Mouse (Mus musculus): Measurements from ENCODE around the gene Bicc1.

Bicc1 gene

GRCm38 (mm10) chr10:71123974-71124373, 35.5 kb downstream of the Bicc1 start:
- no peak for DNase-seq (ENCODE audit: extremely low read depth, insufficient read length, low spot score)

GRCm38 (mm10) chr10:71123395-71123794, 36.1 kb downstream of the Bicc1 start:
- no peak for DNase-seq (ENCODE audit: extremely low read depth, insufficient read length, low spot score)

- no peak for DNase-seq (ENCODE audit: extremely low read depth, insufficient read length, low spot score)
These were observed 37.0 kb downstream of the Bicc1 start for GRCm38 (mm10) chr10:71122480-71122879.

GRCm38 (mm10) chr10:71120769-71121165, 38.7 kb downstream of the Bicc1 start:
- DNase-seq (ENCODE audit: extremely low read depth, insufficient read length, low spot score): no peak

- DNase-seq (ENCODE audit: extremely low read depth, insufficient read length, low spot score): no peak
These were observed 39.3 kb downstream of the Bicc1 start for GRCm38 (mm10) chr10:71120121-71120768.

- DNase-seq (ENCODE audit: extremely low read depth, insufficient read length, low spot score): no peak
These were observed 40.2 kb downstream of the Bicc1 start for GRCm38 (mm10) chr10:71119120-71119847.

GRCm38 (mm10) chr10:71117766-71118165, 41.7 kb downstream of the Bicc1 start:
- no peak for DNase-seq (ENCODE audit: extremely low read depth, insufficient read length, low spot score)

DNA sequence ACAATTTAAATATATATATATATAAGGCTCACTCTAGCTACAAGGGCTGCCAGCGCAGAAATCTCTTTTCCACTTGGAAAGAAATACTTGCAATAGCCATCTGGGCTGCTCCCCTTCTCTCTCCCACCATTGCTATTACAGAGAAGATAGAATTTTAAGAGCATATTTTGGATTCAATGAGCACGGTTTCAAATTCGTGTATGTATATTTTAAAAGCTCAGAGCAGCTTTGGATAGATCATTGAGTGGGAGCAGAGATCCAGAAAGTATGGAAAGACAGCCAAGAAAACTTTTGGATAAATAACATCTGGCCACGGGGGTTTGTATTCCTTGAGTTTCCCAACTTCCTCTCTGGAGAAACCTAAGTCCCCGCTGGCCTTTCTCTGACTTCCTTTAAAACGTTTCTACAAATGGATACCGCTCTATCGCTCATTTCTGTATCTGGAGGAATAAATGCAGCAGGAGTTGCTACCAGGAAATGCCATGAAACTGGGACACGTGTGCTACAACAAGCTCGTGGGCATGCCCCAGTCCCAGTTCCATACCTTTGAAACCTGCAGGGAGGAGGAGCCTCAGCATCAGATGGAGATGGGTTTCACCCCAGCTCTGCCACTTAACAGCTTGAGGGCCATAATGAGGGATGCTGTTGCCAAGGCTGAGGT, 45.1 kb downstream of the Bicc1 start:
- DNase-seq (ENCODE audit: extremely low read depth, insufficient read length, low spot score): no peak

DNA sequence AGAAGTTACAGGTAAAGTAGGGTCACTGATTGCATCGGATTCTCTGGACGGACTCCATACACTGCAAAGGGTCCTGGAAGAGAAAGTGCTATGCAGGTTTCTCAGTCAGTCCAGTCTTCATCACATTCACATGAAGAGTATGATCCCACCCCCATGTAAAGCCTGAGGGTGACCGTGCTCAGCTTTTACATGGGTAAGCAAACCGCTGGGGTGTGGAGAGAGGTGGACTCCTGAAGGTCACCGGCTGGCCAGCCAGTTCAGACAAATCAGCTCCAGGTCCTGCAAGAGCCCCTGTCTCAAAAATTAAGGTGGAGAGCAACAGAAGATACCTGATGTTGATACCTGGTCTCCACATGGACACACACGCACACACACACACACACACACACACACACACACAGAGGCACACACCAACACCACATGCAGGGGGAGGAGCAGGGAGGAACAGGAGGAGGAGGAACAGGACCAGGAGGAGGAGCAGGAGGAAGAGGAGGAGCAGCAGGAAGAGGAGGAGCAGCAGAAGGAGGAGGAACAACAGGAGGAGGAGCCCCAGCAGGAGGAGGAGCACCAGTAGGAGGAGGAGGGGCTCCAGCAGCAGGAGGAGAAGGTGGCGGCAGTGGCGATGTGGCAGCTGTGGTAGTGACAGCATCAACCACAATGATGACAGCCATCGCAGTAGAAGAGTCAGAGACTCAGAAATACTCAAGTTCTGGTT, 52.9 kb downstream of the Bicc1 start:
- no peak for DNase-seq (ENCODE audit: extremely low read depth, insufficient read length, low spot score)

DNA sequence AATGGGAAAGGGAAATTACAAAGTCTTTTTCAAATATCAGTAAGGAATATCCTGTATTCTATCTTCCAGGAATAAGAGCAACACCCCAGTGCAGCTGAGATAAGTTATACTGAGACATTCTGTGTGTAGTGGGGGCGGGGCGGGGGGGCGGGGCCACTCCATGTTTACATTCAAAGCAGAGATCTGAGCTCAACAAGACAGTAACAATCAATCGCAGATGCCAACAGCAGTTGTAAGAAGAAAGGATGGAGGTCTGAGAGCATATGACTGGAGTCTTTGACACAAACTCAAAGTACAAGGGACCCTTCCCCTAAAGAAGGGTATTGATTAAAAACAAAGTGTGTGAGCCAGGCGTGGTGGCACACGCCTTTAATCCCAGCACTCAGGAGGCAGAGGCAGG, 54.7 kb downstream of the Bicc1 start:
- DNase-seq (ENCODE audit: extremely low read depth, insufficient read length, low spot score): no peak

- DNase-seq (ENCODE audit: extremely low read depth, insufficient read length, low spot score): no peak
These were observed 58.5 kb downstream of the Bicc1 start for GRCm38 (mm10) chr10:71100815-71101499.

DNA sequence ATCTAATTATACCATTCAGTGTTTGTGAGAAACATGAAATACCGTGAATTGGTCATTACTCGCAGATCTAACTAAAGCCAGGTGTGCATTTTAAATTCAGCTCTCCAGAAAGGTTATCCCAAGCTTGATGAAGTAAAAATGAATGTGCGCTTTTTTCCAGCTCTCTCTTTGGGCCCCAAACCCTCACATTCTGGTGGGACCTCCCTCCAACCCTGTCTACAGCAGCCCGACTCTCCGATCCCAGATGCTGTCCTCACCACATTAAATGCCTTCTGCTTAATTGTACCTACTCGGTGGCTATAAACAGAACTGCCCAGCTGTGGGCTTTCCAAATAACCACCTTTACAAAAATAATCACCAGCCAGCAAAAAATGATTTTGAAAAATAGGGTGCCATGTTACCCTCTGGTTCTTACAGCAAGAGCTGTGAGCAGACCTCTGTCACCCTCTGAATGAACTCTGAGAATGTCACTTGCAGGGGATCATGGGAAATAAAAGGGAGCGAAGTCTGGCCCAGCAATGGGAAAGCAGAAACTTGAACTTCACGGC, 64.7 kb downstream of the Bicc1 start:
- DNase-seq (ENCODE audit: extremely low read depth, insufficient read length, low spot score): no peak

- DNase-seq (ENCODE audit: extremely low read depth, insufficient read length, low spot score): no peak
These were observed 66.2 kb downstream of the Bicc1 start for GRCm38 (mm10) chr10:71093312-71093711.

- no peak for DNase-seq (ENCODE audit: extremely low read depth, insufficient read length, low spot score)
These were observed 72.2 kb downstream of the Bicc1 start for GRCm38 (mm10) chr10:71087359-71087716.

DNA sequence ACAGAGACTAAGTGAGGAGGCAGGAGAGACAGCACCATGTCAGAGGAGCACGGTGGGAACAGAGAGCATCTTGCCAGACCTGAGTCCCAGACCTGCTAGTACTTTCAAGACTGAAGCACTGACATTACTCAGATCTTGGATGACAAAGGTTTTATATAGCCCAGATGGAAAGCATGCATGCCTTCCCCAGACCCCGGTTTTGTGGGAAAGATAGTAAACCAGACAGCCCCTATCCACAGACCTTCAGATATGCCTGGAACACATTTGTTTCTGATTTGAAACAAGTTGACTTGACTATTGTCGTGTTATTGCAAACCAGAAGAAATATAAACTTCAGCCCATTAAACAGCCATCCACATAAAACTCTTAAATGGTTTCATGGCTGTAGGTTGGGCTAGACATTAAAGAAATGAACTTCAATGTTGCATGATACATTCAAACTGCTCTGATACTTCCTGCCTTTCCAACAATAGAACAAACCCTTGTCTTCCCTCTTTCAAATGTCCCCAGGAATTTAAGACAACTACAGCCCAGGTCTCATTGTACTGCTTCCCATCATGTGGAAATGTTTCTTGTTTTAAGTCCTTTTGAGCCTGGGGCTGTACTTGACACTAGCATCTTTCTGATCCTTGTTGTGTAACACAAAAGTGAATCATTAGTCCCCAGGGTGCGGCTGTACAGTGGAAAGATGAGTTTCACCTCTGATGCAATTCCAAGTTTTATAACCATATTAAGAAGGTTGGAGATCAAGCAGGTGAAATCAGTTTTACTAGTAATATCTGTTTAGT, 72.7 kb downstream of the Bicc1 start:
- DNase-seq (ENCODE audit: extremely low read depth, insufficient read length, low spot score): peak; percentile 18

- DNase-seq (ENCODE audit: extremely low read depth, insufficient read length, low spot score): no peak
These were observed 76.5 kb downstream of the Bicc1 start for GRCm38 (mm10) chr10:71082986-71083385.

GRCm38 (mm10) chr10:71078856-71079255, 80.6 kb downstream of the Bicc1 start:
- no peak for DNase-seq (ENCODE audit: extremely low read depth, insufficient read length, low spot score)

DNA sequence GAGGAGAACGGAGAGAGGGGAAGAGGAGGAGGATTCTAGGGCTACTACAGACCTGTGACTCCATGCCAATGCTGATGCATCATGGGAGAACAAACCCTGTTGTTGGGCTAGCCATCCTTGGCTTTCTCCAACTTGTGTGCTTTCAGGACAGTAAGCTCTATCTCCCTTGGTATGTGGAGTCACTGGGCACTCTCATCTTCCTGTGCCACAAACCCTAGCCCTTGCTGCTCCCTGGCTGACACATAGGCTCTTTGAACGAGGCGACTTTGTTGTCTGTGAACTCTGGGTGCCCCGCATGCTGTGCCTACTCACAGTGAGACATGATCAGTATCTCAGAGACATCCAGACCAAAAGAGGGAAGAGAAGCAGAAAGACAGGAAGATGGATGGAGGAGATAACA, 94.5 kb downstream of the Bicc1 start:
- no peak for DNase-seq (ENCODE audit: extremely low read depth, insufficient read length, low spot score)

DNA sequence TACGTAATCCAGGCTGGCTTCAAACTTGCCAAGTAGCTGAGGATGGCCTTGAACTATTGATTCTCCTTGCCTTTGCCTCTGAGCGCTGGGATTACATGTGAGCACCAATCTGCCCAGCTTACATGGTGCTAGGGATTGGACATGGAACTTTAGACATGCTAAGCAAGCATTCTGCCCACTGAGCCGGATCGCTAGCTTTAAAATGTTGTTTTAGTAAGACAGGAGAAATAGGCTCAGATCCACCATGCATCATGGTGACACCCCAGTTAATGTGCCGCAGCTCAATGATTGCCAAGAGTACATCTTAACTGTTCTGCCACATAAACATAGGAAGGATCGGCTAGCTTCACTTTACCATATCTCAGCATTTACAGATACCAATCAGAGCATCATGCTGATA, 94.9 kb downstream of the Bicc1 start:
- no peak for DNase-seq (ENCODE audit: extremely low read depth, insufficient read length, low spot score)

GRCm38 (mm10) chr10:71062151-71062550, 97.3 kb downstream of the Bicc1 start:
- DNase-seq (ENCODE audit: extremely low read depth, insufficient read length, low spot score): no peak

All from 3134 (cell line).